In genomic region chr5:48430459-48430858, GRCm38 (mm10) we compare ENCODE assay signal across 8 mouse cellular contexts.
DNase-seq lines count a peak whose midpoint lies in the region; ATAC-seq lines count a peak whose summit lies in the region.

No protein-coding gene starts in this region.

- peak; percentile 44; the same call in 1 of the 2 replicates for ATAC-seq in embryonic facial prominence, embryonic 14.5 days (ENCODE audit: low read depth)
- ATAC-seq in midbrain, embryonic 16.5 days, result peak; percentile 48
- ATAC-seq in erythroblast, adult 5-6 weeks (replicated peaks; ENCODE audit: low FRiP score, poor library complexity, severe bottlenecking), result no peak

- DNase-seq in ovary, postnatal 14 days (ENCODE audit: low spot score), result peak; percentile 8
- DNase-seq in ovary, postnatal 10 days (ENCODE audit: low spot score), result no peak
- DNase-seq in brain, adult 2 months (ENCODE audit: low read depth, low spot score), result peak; percentile 62
- peak; percentile 70 for DNase-seq in embryonic facial prominence, embryonic 14.5 days (ENCODE audit: low spot score)
- peak; percentile 9 to 55 for DNase-seq in kidney, postnatal 36 days
- no peak for DNase-seq in gastrocnemius, postnatal 36 days

- no peak overlapping the region for H3K4me3 ChIP-seq in embryonic facial prominence, embryonic 14.5 days (ENCODE audit: low read depth, low read length)
- H3K4me3 ChIP-seq in midbrain, embryonic 16.5 days (ENCODE audit: low read depth, low read length), result no peak overlapping the region

- H3K27me3 ChIP-seq in embryonic facial prominence, embryonic 14.5 days (replicated peaks; ENCODE audit: control insufficient read depth, insufficient read depth, low read length), result no peaks in the 10 kb centered on the region
- H3K27me3 ChIP-seq in midbrain, embryonic 16.5 days (ENCODE audit: control insufficient read depth, insufficient read depth, low read depth, low read length), result no peaks in the 10 kb centered on the region

- H3K9ac ChIP-seq in embryonic facial prominence, embryonic 14.5 days (ENCODE audit: low read depth, low read length), result no peak overlapping the region
- H3K9ac ChIP-seq in midbrain, embryonic 16.5 days (ENCODE audit: low read depth, low read length), result no peak overlapping the region

- H3K4me2 ChIP-seq in embryonic facial prominence, embryonic 14.5 days (ENCODE audit: low read depth, low read length), result no peak overlapping the region
- no peak overlapping the region for H3K4me2 ChIP-seq in midbrain, embryonic 16.5 days (ENCODE audit: low read length)

- H3K9me3 ChIP-seq in embryonic facial prominence, embryonic 14.5 days (ENCODE audit: control insufficient read depth, low read length), result no peaks in the 10 kb centered on the region
- no peaks in the 10 kb centered on the region for H3K9me3 ChIP-seq in midbrain, embryonic 16.5 days (replicated peaks; ENCODE audit: control insufficient read depth, low read length, poor library complexity, severe bottlenecking)

- H3K36me3 ChIP-seq in embryonic facial prominence, embryonic 14.5 days (ENCODE audit: control insufficient read depth, insufficient read depth, low read length), result no peaks in the 10 kb centered on the region
- H3K36me3 ChIP-seq in midbrain, embryonic 16.5 days (ENCODE audit: control insufficient read depth, insufficient read depth, low read length), result no peaks in the 10 kb centered on the region

- H3K4me1 ChIP-seq in embryonic facial prominence, embryonic 14.5 days (ENCODE audit: control insufficient read depth, insufficient read depth, low read length), result no peaks in the 10 kb centered on the region
- no peaks in the 10 kb centered on the region for H3K4me1 ChIP-seq in midbrain, embryonic 16.5 days (ENCODE audit: control insufficient read depth, insufficient read depth, low read length)

- intact Hi-C loops in gastrocnemius, postnatal 36 days (cut with DNase I), result no loop called here

- no peak overlapping the region for H3K27ac ChIP-seq in embryonic facial prominence, embryonic 14.5 days (replicated peaks; ENCODE audit: low read depth, low read length)
- H3K27ac ChIP-seq in midbrain, embryonic 16.5 days (ENCODE audit: low read length), result no peak overlapping the region

Comparison
In these comparisons a context has a peak if more than half of its experiments do, and no peak if none do; other contexts are left out.
1. DNase-seq: peak in ovary, postnatal 14 days (single experiment), brain, adult 2 months (single experiment), embryonic facial prominence, embryonic 14.5 days (single experiment) and kidney, postnatal 36 days (2 of 2); none in ovary, postnatal 10 days (single experiment) and gastrocnemius, postnatal 36 days (0 of 2).